Mouse (Mus musculus): ENCODE data around the gene Pitpnm1. TPM values are rescaled to one million over a fixed set of nuclear protein-coding genes. Genes with fewer than 3 reads are reported as not detected.
"Not testable (repeated sequence)": the region's sequence is repeated elsewhere in the genome, so short reads cannot be mapped to it uniquely, and the experiment has no call there.

Pitpnm1 gene
- polyA plus RNA-seq, 1 experiment from 2014 or later, result 47.2 TPM

GRCm38 (mm10) chr19:4059069-4059740 is 40.6 kb upstream of the Pitpnm1 start, which contains the start of gene Gstp3:
Gstp3 (minus strand) TSS chr19:4059569.
- Histone ChIP-seq H3K4me2 (replicated peaks) (no peak within 1 kb of the TSS), H3K9me3 (no peaks in the 10 kb centered on the region), H3K4me3 (no peak within 1 kb of the TSS), H3K27ac (replicated peaks) (no peak within 1 kb of the TSS), H3K36me3 (no peaks in the 10 kb centered on the region), H3K9ac (replicated peaks) (no peak within 1 kb of the TSS), H3K4me1 (no peaks in the 10 kb centered on the region), H3K27me3 (no peaks in the 10 kb centered on the region)
- WGBS, result 84% methylated on average over 15 of the region's 15 CpGs
- ATAC-seq (replicated peaks), result no peak

- H3K27me3 ChIP-seq; H3K4me2 ChIP-seq (replicated peaks); H3K36me3 ChIP-seq; ATAC-seq (replicated peaks); H3K4me3 ChIP-seq; H3K4me1 ChIP-seq; H3K9me3 ChIP-seq; H3K9ac ChIP-seq (replicated peaks); H3K27ac ChIP-seq (replicated peaks): not testable (repeated sequence)
- 93% methylated on average over 8 of the region's 8 CpGs for WGBS
Measured at GRCm38 (mm10) chr19:4060044-4060898, 39.5 kb upstream of the Pitpnm1 start.

DNA sequence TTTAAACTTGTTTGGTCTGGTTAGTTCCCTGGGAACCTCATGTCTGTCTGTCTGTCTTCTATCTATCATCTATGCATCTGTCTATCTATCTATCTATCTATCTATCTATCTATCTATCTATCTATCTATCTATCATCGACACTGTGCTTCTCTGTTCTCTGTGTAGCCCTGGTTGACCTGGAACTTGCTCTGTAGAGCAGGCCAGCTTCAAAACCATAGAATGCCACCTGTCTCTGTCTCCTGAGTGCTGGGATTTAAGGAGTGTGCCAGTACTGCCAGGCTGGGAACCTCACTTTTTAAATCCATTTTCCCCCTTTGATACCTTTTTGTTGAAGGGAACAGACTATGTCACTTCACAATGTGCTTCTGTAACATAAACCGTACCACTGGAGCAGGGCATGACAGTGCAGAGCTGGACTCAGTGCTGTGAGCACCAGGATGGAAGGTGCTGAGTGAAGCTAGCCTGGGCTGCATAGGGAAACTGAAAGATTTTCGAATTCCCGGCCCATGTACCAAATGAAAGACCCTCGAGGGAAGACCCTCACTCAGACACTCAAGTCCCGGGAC is 38.8 kb upstream of the Pitpnm1 start:
- H3K9me3 ChIP-seq, result no peaks in the 10 kb centered on the region
- H3K4me3 ChIP-seq, result no peak overlapping the region
- 87% methylated on average over 6 of the region's 6 CpGs for WGBS
- no peaks in the 10 kb centered on the region for H3K27me3 ChIP-seq
- no peak for ATAC-seq (replicated peaks)
- H3K9ac ChIP-seq (replicated peaks), result no peak overlapping the region
- no peak overlapping the region for H3K4me2 ChIP-seq (replicated peaks)
- no peaks in the 10 kb centered on the region for H3K36me3 ChIP-seq
- no peaks in the 10 kb centered on the region for H3K4me1 ChIP-seq
- H3K27ac ChIP-seq (replicated peaks), result no peak overlapping the region

- H3K36me3 ChIP-seq; H3K4me1 ChIP-seq; H3K9ac ChIP-seq (replicated peaks); H3K4me2 ChIP-seq (replicated peaks); ATAC-seq (replicated peaks); H3K27ac ChIP-seq (replicated peaks); H3K9me3 ChIP-seq; H3K4me3 ChIP-seq; H3K27me3 ChIP-seq: not testable (repeated sequence)
- 92% methylated on average over 3 of the region's 4 CpGs for WGBS
Measured at GRCm38 (mm10) chr19:4063357-4063756, 36.4 kb upstream of the Pitpnm1 start.

DNA sequence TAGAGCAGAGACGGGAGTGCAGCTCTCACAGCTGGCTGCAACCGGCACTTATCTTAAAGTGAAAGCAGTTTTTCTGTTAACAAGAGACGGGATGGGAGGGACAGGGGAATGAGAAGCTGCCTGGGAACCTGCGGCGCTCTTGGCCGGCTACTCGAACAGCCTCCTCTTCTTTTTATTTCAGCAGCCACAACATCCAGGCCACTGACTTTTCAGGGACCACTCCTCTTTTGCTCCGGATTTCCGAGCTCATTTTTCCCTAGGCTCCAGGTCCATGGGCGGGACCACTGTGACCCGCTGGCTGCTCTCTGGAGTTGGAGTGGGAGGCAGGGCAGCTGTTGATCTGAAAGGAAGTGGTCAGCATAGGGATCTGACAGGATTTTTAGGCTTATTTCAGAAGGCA is 35.3 kb upstream of the Pitpnm1 start:
- not testable (repeated sequence) for H3K4me1 ChIP-seq; H3K36me3 ChIP-seq; H3K27ac ChIP-seq (replicated peaks); H3K4me2 ChIP-seq (replicated peaks); H3K9me3 ChIP-seq; H3K4me3 ChIP-seq; H3K9ac ChIP-seq (replicated peaks); ATAC-seq (replicated peaks); H3K27me3 ChIP-seq
- WGBS, result 27% methylated on average over 2 of the region's 11 CpGs

DNA sequence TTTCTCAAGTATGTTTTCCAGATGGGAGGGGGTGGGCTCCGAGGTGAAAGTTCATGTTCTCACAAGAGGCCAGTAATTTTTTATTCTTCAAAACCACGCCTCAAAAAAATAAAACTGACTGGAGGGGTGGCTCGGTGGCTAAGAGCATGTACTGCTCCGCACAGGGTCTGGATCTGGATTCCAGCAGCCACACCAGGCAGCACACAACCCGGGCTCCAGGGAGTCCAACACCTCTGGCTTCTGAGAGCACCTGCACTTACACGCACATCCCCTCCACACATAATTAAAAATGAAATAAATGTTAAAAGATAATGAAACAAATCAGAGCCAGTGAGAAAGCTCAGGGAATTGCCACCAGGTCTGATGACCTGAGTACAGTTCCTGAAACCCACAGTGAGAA is 33.5 kb upstream of the Pitpnm1 start:
- no peak overlapping the region for H3K9ac ChIP-seq (replicated peaks)
- H3K27ac ChIP-seq (replicated peaks), result no peak overlapping the region
- H3K36me3 ChIP-seq, result no peaks in the 10 kb centered on the region
- no peaks in the 10 kb centered on the region for H3K9me3 ChIP-seq
- ATAC-seq (replicated peaks), result no peak
- no peak overlapping the region for H3K4me2 ChIP-seq (replicated peaks)
- no peaks in the 10 kb centered on the region for H3K4me1 ChIP-seq
- WGBS, result 88% methylated on average over 6 of the region's 6 CpGs
- H3K4me3 ChIP-seq, result no peak overlapping the region
- H3K27me3 ChIP-seq, result no peaks in the 10 kb centered on the region

DNA sequence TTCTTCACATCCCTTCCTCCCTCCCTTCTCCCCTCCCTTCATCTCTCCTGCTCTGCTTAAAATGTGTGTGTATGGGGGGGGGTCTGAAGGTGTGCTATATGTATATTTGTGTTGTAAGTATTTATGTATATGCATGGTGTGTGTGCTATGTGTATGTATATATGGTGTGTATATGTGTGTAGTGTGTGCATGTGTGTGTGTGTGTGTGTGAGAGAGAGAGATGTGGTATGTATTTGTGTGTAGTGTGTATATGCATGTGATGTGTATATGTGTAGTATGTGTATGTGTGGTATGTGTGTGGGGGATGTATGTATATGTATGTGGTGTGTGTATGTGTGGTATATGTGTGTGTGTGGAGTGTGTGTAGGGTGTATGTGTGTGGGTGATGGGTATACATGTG is 32.9 kb upstream of the Pitpnm1 start:
- no peak for ATAC-seq (replicated peaks)
- no peak overlapping the region for H3K9ac ChIP-seq (replicated peaks)

DNA sequence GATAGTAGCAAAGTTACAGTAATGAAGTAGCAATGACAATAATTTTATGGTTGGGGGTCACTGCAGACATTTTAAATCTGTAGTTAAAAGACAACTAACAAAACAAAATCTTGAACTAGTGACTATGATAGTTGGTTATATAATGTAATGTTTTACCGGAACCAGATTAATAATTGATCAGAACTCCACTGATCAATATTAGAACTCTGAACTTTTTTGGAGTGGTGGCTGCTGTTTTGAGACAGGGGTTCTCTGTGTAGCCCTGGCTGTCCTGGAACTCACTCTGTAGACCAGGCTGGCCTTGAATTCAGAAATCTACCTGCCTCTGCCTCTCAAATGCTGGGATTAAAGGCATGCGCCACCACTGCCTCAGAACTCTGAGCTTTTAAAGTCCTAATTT is 31.6 kb upstream of the Pitpnm1 start:
- not testable (repeated sequence) for ATAC-seq (replicated peaks); H3K4me3 ChIP-seq

More for the DNA sequence above, 32.9 kb upstream of the Pitpnm1 start:
- Histone ChIP-seq H3K27me3 (no peaks in the 10 kb centered on the region), H3K4me3 (no peak overlapping the region), H3K9me3 (no peaks in the 10 kb centered on the region), H3K4me1 (no peaks in the 10 kb centered on the region), H3K4me2 (replicated peaks) (no peak overlapping the region), H3K27ac (replicated peaks) (no peak overlapping the region), H3K36me3 (no peaks in the 10 kb centered on the region)

DNA sequence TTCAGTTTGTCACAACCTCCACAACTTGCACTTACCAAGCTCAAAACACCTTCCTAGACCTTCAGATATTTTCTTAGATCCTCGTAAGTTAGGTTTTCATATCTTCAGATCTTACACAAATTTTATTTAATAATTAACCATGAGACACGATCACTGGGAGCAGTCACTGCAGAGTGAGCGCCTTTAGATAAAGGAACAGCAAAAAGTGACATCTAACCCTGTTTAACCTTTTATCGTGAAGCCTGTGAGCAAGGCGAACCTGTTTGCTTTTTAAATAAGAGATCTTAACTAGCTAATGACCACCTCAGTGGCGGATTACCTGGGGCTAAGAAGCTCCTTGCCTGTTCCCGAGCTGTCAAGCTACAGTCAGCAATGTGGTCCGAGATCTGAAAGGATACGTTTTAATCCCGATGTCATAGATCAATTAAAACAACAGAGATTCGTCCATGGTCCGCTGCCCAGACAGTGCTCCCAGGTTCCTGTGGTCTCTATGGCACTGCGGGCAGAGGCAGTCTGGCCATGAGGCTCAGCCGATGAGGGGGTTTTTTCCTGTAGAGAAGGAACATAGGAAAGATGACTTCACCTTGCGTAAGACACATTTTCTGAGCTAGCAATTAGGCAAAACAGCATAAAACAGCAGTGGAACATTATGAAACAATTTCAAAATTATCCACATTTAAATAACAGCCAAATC is 30.9 kb upstream of the Pitpnm1 start:
- Histone ChIP-seq H3K4me1 (no peaks in the 10 kb centered on the region), H3K36me3 (no peaks in the 10 kb centered on the region), H3K27ac (replicated peaks) (no peak overlapping the region), H3K9me3 (no peaks in the 10 kb centered on the region), H3K9ac (replicated peaks) (no peak overlapping the region), H3K4me3 (no peak overlapping the region), H3K4me2 (replicated peaks) (no peak overlapping the region), H3K27me3 (no peaks in the 10 kb centered on the region)
- 60% methylated on average over 15 of the region's 15 CpGs for WGBS
- ATAC-seq (replicated peaks), result no peak

More for the DNA sequence above, 31.6 kb upstream of the Pitpnm1 start:
- H3K4me1 ChIP-seq; H3K27me3 ChIP-seq; H3K36me3 ChIP-seq; H3K27ac ChIP-seq (replicated peaks); H3K4me2 ChIP-seq (replicated peaks); H3K9me3 ChIP-seq; H3K9ac ChIP-seq (replicated peaks): not testable (repeated sequence)
- 96% methylated on average over 2 of the region's 2 CpGs for WGBS

DNA sequence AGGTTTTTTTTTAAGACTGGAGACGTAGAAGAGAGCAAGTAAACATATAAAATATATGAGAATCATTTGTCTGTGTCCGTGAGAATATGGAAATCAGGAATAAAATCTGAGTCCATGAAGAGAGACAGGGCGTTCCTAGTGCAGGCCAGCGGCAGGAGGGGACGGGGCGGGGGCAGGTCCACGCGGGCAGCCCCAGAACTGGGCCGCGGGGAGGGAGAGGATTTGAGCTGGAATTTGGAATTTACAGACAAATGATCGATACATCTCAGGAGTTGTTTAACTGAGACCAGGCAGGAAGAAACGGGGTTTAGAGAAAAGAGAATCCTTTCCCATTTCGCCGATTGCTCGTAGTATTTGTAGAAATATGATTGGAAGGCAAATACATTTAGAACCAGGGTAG is 29.5 kb upstream of the Pitpnm1 start:
- Histone ChIP-seq H3K9me3 (no peaks in the 10 kb centered on the region), H3K9ac (replicated peaks) (no peak overlapping the region), H3K36me3 (no peaks in the 10 kb centered on the region), H3K4me3 (no peak overlapping the region), H3K4me1 (no peaks in the 10 kb centered on the region), H3K27me3 (no peaks in the 10 kb centered on the region), H3K4me2 (replicated peaks) (no peak overlapping the region), H3K27ac (replicated peaks) (no peak overlapping the region)
- no peak for ATAC-seq (replicated peaks)
- 79% methylated on average over 15 of the region's 15 CpGs for WGBS

- H3K4me2 ChIP-seq (replicated peaks), result no peak overlapping the region
- no peak overlapping the region for H3K27ac ChIP-seq (replicated peaks)
- H3K27me3 ChIP-seq, result no peaks in the 10 kb centered on the region
- H3K9me3 ChIP-seq, result no peaks in the 10 kb centered on the region
- no peaks in the 10 kb centered on the region for H3K36me3 ChIP-seq
- no peaks in the 10 kb centered on the region for H3K4me1 ChIP-seq
- H3K4me3 ChIP-seq, result no peak overlapping the region
- ATAC-seq (replicated peaks), result no peak
- H3K9ac ChIP-seq (replicated peaks), result no peak overlapping the region
- WGBS, result 82% methylated on average over 8 of the region's 8 CpGs
Measured at GRCm38 (mm10) chr19:4070756-4071155, 29.0 kb upstream of the Pitpnm1 start.

DNA sequence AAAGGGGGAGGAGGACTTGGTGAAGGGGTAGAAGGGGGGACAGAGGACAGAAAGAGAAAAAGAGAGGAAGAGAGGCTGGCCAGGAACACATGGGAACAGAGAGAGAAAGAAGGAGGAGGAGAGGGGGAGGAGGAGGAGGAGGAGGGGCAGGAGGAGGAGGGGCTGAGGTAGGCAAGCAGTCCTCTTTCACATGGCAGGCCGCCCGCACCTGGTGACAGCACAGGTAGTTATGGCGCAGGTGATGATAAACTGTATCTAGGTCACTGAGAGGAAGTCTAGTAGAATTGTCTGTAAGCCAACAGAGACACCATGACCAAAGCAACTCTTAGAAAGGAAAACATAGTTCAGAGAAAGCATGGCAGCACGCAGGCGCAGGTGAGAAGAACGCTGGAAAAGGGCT is 28.4 kb upstream of the Pitpnm1 start:
- Histone ChIP-seq H3K27ac (replicated peaks) (no peak overlapping the region), H3K4me1 (no peaks in the 10 kb centered on the region), H3K9ac (replicated peaks) (no peak overlapping the region), H3K4me3 (no peak overlapping the region), H3K9me3 (no peaks in the 10 kb centered on the region), H3K27me3 (no peaks in the 10 kb centered on the region), H3K36me3 (no peaks in the 10 kb centered on the region), H3K4me2 (replicated peaks) (no peak overlapping the region)
- WGBS, result 89% methylated on average over 6 of the region's 6 CpGs
- no peak for ATAC-seq (replicated peaks)
